Mouse (Mus musculus) splenic B cell, adult 2 months (primary cell): ENCODE data around the gene Trap1.

Source experiments
- DNase-seq: peaks from one replicate; pipeline ENCODE4 v3.0.0-alpha.2; 2011; ENCODE audit warnings: low read depth, low spot score
- H3K27me3 ChIP-seq: 2 replicates; pipeline ENCODE4 v1.6.1; 2012; ENCODE audit warnings: mild to moderate bottlenecking, low read length, moderate library complexity, mixed read lengths; ENCODE audit not compliant: control insufficient read depth, poor library complexity, insufficient read depth, severe bottlenecking
- H3K36me3 ChIP-seq: 2 replicates; pipeline ENCODE4 v1.6.1; 2012; ENCODE audit warnings: mild to moderate bottlenecking, low read length, moderate library complexity, mixed read lengths; ENCODE audit not compliant: control insufficient read depth, poor library complexity, insufficient read depth, severe bottlenecking

Gene Trap1

GRCm38 (mm10) chr16:4064945-4065344 is 12.7 kb downstream of the Trap1 start:
- peaks cover 7% of the 10 kb centered on the region for H3K36me3 ChIP-seq
- no peak for DNase-seq
- no peaks in the 10 kb centered on the region for H3K27me3 ChIP-seq

GRCm38 (mm10) chr16:4053811-4054210 is 23.8 kb downstream of the Trap1 start:
- Histone ChIP-seq H3K27me3 (no peaks in the 10 kb centered on the region), H3K36me3 (peaks cover 14% of the 10 kb centered on the region)
- DNase-seq, result no peak

GRCm38 (mm10) chr16:4052601-4053000 is 25.0 kb downstream of the Trap1 start:
- Histone ChIP-seq H3K36me3 (peaks cover 22% of the 10 kb centered on the region), H3K27me3 (no peaks in the 10 kb centered on the region)
- DNase-seq, result no peak

GRCm38 (mm10) chr16:4045524-4045923 is 32.1 kb downstream of the Trap1 start:
- Histone ChIP-seq H3K27me3 (no peaks in the 10 kb centered on the region), H3K36me3 (peaks cover 19% of the 10 kb centered on the region)
- no peak for DNase-seq

GRCm38 (mm10) chr16:4044093-4044492 is 33.5 kb downstream of the Trap1 start:
- no peak for DNase-seq
- peaks cover 19% of the 10 kb centered on the region for H3K36me3 ChIP-seq
- no peaks in the 10 kb centered on the region for H3K27me3 ChIP-seq

GRCm38 (mm10) chr16:4041646-4042045 is 36.0 kb downstream of the Trap1 start:
- no peaks in the 10 kb centered on the region for H3K27me3 ChIP-seq
- no peak for DNase-seq
- peaks cover 10% of the 10 kb centered on the region for H3K36me3 ChIP-seq

- Histone ChIP-seq H3K27me3 (no peaks in the 10 kb centered on the region), H3K36me3 (peaks cover 10% of the 10 kb centered on the region; the same call in 1 of the 2 replicates)
- no peak for DNase-seq
These were observed 37.4 kb downstream of the Trap1 start for GRCm38 (mm10) chr16:4040206-4040605.

GRCm38 (mm10) chr16:4037690-4038089 is 39.9 kb downstream of the Trap1 start:
- peaks cover 2% of the 10 kb centered on the region; the same call in 1 of the 2 replicates for H3K36me3 ChIP-seq
- H3K27me3 ChIP-seq, result no peaks in the 10 kb centered on the region
- no peak for DNase-seq

- no peak for DNase-seq
- H3K36me3 ChIP-seq, result peaks cover 2% of the 10 kb centered on the region; the same call in 1 of the 2 replicates
- no peaks in the 10 kb centered on the region for H3K27me3 ChIP-seq
These were observed 40.8 kb downstream of the Trap1 start, which contains the start of gene Dnase1 for GRCm38 (mm10) chr16:4036807-4037206. TSS of gene Dnase1 (plus strand) at chr16:4036942.

GRCm38 (mm10) chr16:4035575-4035974 is 42.1 kb downstream of the Trap1 start:
- DNase-seq, result peak; percentile 43
- H3K27me3 ChIP-seq, result no peaks in the 10 kb centered on the region
- H3K36me3 ChIP-seq, result peaks cover 2% of the 10 kb centered on the region; the same call in 1 of the 2 replicates

- H3K27me3 ChIP-seq, result no peaks in the 10 kb centered on the region
- DNase-seq, result no peak
- H3K36me3 ChIP-seq, result peaks cover 2% of the 10 kb centered on the region; the same call in 1 of the 2 replicates
These were observed 43.2 kb downstream of the Trap1 start for GRCm38 (mm10) chr16:4034476-4034875.

- no peak for DNase-seq
- no peaks in the 10 kb centered on the region for H3K27me3 ChIP-seq
These were observed 43.7 kb downstream of the Trap1 start for GRCm38 (mm10) chr16:4033971-4034370.

GRCm38 (mm10) chr16:4032341-4032748 is 45.3 kb downstream of the Trap1 start:
- no peaks in the 10 kb centered on the region for H3K36me3 ChIP-seq
- H3K27me3 ChIP-seq, result no peaks in the 10 kb centered on the region
- no peak for DNase-seq

More at GRCm38 (mm10) chr16:4033971-4034370, 43.7 kb downstream of the Trap1 start:
- H3K36me3 ChIP-seq, result no peaks in the 10 kb centered on the region

GRCm38 (mm10) chr16:4031441-4032274 is 46.0 kb downstream of the Trap1 start:
- Histone ChIP-seq H3K27me3 (no peaks in the 10 kb centered on the region), H3K36me3 (no peaks in the 10 kb centered on the region)
- no peak for DNase-seq

GRCm38 (mm10) chr16:4030501-4030900 is 47.1 kb downstream of the Trap1 start:
- H3K27me3 ChIP-seq, result no peaks in the 10 kb centered on the region

More at GRCm38 (mm10) chr16:4030501-4030900, 47.1 kb downstream of the Trap1 start:
- no peak for DNase-seq
- H3K36me3 ChIP-seq, result no peaks in the 10 kb centered on the region
